Mouse (Mus musculus): ENCODE results near the gene Pcsk6.

GRCm38 (mm10) chr7:65929398-65929797, 67.9 kb downstream of the Pcsk6 start:
- TF ChIP-seq POLR2A (IDR thresholded peaks at IDR 0.05; ENCODE audit: borderline replicate concordance, extremely low read depth, insufficient read depth, insufficient read length, poor library complexity, severe bottlenecking), result no peak
- TF ChIP-seq CTCF (IDR thresholded peaks at IDR 0.05; ENCODE audit: borderline replicate concordance, extremely low read depth, insufficient read depth, insufficient read length), result no peak

Data from brain, embryonic 14.5 days (tissue).